Mouse (Mus musculus): ENCODE data around the gene Fbxl3. TPM values are rescaled to one million over a fixed set of nuclear protein-coding genes. Genes with fewer than 3 reads are reported as not detected.

Gene Fbxl3
- polyA plus RNA-seq, 1 experiment, result 8.3 TPM

GRCm38 (mm10) chr14:103079209-103079977 is 20.0 kb downstream of the Fbxl3 start:
- Histone ChIP-seq H3K36me3 (ENCODE audit: control insufficient read depth, insufficient read depth) (peaks cover 59% of the 10 kb centered on the region), H3K27me3 (ENCODE audit: control insufficient read depth, insufficient read depth, insufficient read length) (no peaks in the 10 kb centered on the region)

GRCm38 (mm10) chr14:103078006-103078912 is 21.1 kb downstream of the Fbxl3 start:
- no peaks in the 10 kb centered on the region for H3K27me3 ChIP-seq (ENCODE audit: control insufficient read depth, insufficient read depth, insufficient read length)
- peaks cover 55% of the 10 kb centered on the region for H3K36me3 ChIP-seq (ENCODE audit: control insufficient read depth, insufficient read depth)
- peaks cover 2% of the 10 kb centered on the region for H3K79me3 ChIP-seq (ENCODE audit: low read depth)
- no peak overlapping the region for H3ac ChIP-seq (ENCODE audit: control insufficient read depth, insufficient read length, low read depth)
- H3K79me2 ChIP-seq (ENCODE audit: control insufficient read depth, insufficient read depth), result peaks cover 11% of the 10 kb centered on the region
- TF ChIP-seq MYOD1 (IDR thresholded peaks at IDR 0.05; ENCODE audit: control insufficient read depth, insufficient read length, low read depth) (no peak), MAX (IDR thresholded peaks at IDR 0.05) (no peak), USF1 (IDR thresholded peaks at IDR 0.05; ENCODE audit: low read depth) (no peak), CTCF (IDR thresholded peaks at IDR 0.05; ENCODE audit: control insufficient read depth, insufficient read depth, insufficient read length) (no peak), MYOG (IDR thresholded peaks at IDR 0.05; ENCODE audit: control insufficient read depth, extremely low read depth, insufficient read length) (no peak), CEBPB (IDR thresholded peaks at IDR 0.05; ENCODE audit: low read depth) (no peak), FOSL1 (IDR thresholded peaks at IDR 0.05; ENCODE audit: insufficient read depth, low read length, poor library complexity, severe bottlenecking) (no peak)
- H3K4me3 ChIP-seq (ENCODE audit: insufficient read depth, poor library complexity, severe bottlenecking), result no peak overlapping the region

More at GRCm38 (mm10) chr14:103079209-103079977, 20.0 kb downstream of the Fbxl3 start:
- TF ChIP-seq FOSL1 (IDR thresholded peaks at IDR 0.05; ENCODE audit: insufficient read depth, low read length, poor library complexity, severe bottlenecking) (no peak), CTCF (IDR thresholded peaks at IDR 0.05; ENCODE audit: control insufficient read depth, insufficient read depth, insufficient read length) (no peak), USF1 (IDR thresholded peaks at IDR 0.05; ENCODE audit: low read depth) (no peak), MAX (IDR thresholded peaks at IDR 0.05) (no peak), MYOG (IDR thresholded peaks at IDR 0.05; ENCODE audit: control insufficient read depth, extremely low read depth, insufficient read length) (no peak)
- peaks cover 20% of the 10 kb centered on the region for H3K79me2 ChIP-seq (ENCODE audit: control insufficient read depth, insufficient read depth)
- H3K79me3 ChIP-seq (ENCODE audit: low read depth), result peaks cover 2% of the 10 kb centered on the region
- no peak overlapping the region for H3K4me3 ChIP-seq (ENCODE audit: insufficient read depth, poor library complexity, severe bottlenecking)
- H3ac ChIP-seq (ENCODE audit: control insufficient read depth, insufficient read length, low read depth), result no peak overlapping the region

- H3K27me3 ChIP-seq (ENCODE audit: control insufficient read depth, insufficient read depth, insufficient read length), result no peaks in the 10 kb centered on the region
- TF ChIP-seq MAX (IDR thresholded peaks at IDR 0.05), result no peak
- no peak for TF ChIP-seq CTCF (IDR thresholded peaks at IDR 0.05; ENCODE audit: control insufficient read depth, insufficient read depth, insufficient read length)
- no peak for TF ChIP-seq MYOD1 (IDR thresholded peaks at IDR 0.05; ENCODE audit: control insufficient read depth, insufficient read length, low read depth)
- no peak for TF ChIP-seq CEBPB (IDR thresholded peaks at IDR 0.05; ENCODE audit: low read depth)
- TF ChIP-seq FOSL1 (IDR thresholded peaks at IDR 0.05; ENCODE audit: insufficient read depth, low read length, poor library complexity, severe bottlenecking), result no peak
- no peak for TF ChIP-seq USF1 (IDR thresholded peaks at IDR 0.05; ENCODE audit: low read depth)
- TF ChIP-seq MYOG (IDR thresholded peaks at IDR 0.05; ENCODE audit: control insufficient read depth, extremely low read depth, insufficient read length), result no peak
- peaks cover 51% of the 10 kb centered on the region for H3K36me3 ChIP-seq (ENCODE audit: control insufficient read depth, insufficient read depth)
Observed at GRCm38 (mm10) chr14:103077272-103078005, 21.9 kb downstream of the Fbxl3 start.

GRCm38 (mm10) chr14:103075166-103075565 is 24.2 kb downstream of the Fbxl3 start:
- Histone ChIP-seq H3K36me3 (ENCODE audit: control insufficient read depth, insufficient read depth) (peaks cover 48% of the 10 kb centered on the region), H3K4me3 (ENCODE audit: insufficient read depth, poor library complexity, severe bottlenecking) (no peak overlapping the region), H3K27me3 (ENCODE audit: control insufficient read depth, insufficient read depth, insufficient read length) (no peaks in the 10 kb centered on the region), H3K79me3 (ENCODE audit: low read depth) (no peaks in the 10 kb centered on the region), H3ac (ENCODE audit: control insufficient read depth, insufficient read length, low read depth) (no peak overlapping the region), H3K79me2 (ENCODE audit: control insufficient read depth, insufficient read depth) (peaks cover 5% of the 10 kb centered on the region)
- TF ChIP-seq FOSL1 (IDR thresholded peaks at IDR 0.05; ENCODE audit: insufficient read depth, low read length, poor library complexity, severe bottlenecking), result no peak
- TF ChIP-seq MAX (IDR thresholded peaks at IDR 0.05), result no peak
- no peak for TF ChIP-seq CTCF (IDR thresholded peaks at IDR 0.05; ENCODE audit: control insufficient read depth, insufficient read depth, insufficient read length)
- TF ChIP-seq CEBPB (IDR thresholded peaks at IDR 0.05; ENCODE audit: low read depth), result no peak
- no peak for TF ChIP-seq MYOD1 (IDR thresholded peaks at IDR 0.05; ENCODE audit: control insufficient read depth, insufficient read length, low read depth)
- TF ChIP-seq MYOG (IDR thresholded peaks at IDR 0.05; ENCODE audit: control insufficient read depth, extremely low read depth, insufficient read length), result no peak
- TF ChIP-seq USF1 (IDR thresholded peaks at IDR 0.05; ENCODE audit: low read depth), result no peak

More at GRCm38 (mm10) chr14:103077272-103078005, 21.9 kb downstream of the Fbxl3 start:
- no peak overlapping the region for H3K4me3 ChIP-seq (ENCODE audit: insufficient read depth, poor library complexity, severe bottlenecking)
- no peak overlapping the region for H3ac ChIP-seq (ENCODE audit: control insufficient read depth, insufficient read length, low read depth)
- peaks cover 2% of the 10 kb centered on the region for H3K79me3 ChIP-seq (ENCODE audit: low read depth)
- H3K79me2 ChIP-seq (ENCODE audit: control insufficient read depth, insufficient read depth), result peaks cover 4% of the 10 kb centered on the region

GRCm38 (mm10) chr14:103073825-103074224 is 25.5 kb downstream of the Fbxl3 start:
- peaks cover 39% of the 10 kb centered on the region for H3K36me3 ChIP-seq (ENCODE audit: control insufficient read depth, insufficient read depth)
- H3ac ChIP-seq (ENCODE audit: control insufficient read depth, insufficient read length, low read depth), result no peak overlapping the region
- H3K4me3 ChIP-seq (ENCODE audit: insufficient read depth, poor library complexity, severe bottlenecking), result no peak overlapping the region
- H3K27me3 ChIP-seq (ENCODE audit: control insufficient read depth, insufficient read depth, insufficient read length), result no peaks in the 10 kb centered on the region
- H3K79me2 ChIP-seq (ENCODE audit: control insufficient read depth, insufficient read depth), result peaks cover 5% of the 10 kb centered on the region
- TF ChIP-seq USF1 (IDR thresholded peaks at IDR 0.05; ENCODE audit: low read depth) (no peak), CEBPB (IDR thresholded peaks at IDR 0.05; ENCODE audit: low read depth) (no peak), MYOD1 (IDR thresholded peaks at IDR 0.05; ENCODE audit: control insufficient read depth, insufficient read length, low read depth) (no peak)
- no peaks in the 10 kb centered on the region for H3K79me3 ChIP-seq (ENCODE audit: low read depth)

Data from C2C12 (cell line).